Mouse (Mus musculus) monocyte, adult 59 days (primary cell): ENCODE data around the gene Lefty1. TPM values are rescaled to one million over a fixed set of nuclear protein-coding genes. Genes with fewer than 3 reads are reported as not detected.

Experiments
- total RNA-seq, 2 experiments: library from RNA; stranded (reverse); gene quantifications; one replicate each; pipeline ENCODE4 v1.2.4; 2023

Lefty1 gene
- total RNA-seq, result 1 to 10 TPM in 1 of 2 experiments, under 1 TPM in 1; 0.79 to 1.1 TPM

DNA sequence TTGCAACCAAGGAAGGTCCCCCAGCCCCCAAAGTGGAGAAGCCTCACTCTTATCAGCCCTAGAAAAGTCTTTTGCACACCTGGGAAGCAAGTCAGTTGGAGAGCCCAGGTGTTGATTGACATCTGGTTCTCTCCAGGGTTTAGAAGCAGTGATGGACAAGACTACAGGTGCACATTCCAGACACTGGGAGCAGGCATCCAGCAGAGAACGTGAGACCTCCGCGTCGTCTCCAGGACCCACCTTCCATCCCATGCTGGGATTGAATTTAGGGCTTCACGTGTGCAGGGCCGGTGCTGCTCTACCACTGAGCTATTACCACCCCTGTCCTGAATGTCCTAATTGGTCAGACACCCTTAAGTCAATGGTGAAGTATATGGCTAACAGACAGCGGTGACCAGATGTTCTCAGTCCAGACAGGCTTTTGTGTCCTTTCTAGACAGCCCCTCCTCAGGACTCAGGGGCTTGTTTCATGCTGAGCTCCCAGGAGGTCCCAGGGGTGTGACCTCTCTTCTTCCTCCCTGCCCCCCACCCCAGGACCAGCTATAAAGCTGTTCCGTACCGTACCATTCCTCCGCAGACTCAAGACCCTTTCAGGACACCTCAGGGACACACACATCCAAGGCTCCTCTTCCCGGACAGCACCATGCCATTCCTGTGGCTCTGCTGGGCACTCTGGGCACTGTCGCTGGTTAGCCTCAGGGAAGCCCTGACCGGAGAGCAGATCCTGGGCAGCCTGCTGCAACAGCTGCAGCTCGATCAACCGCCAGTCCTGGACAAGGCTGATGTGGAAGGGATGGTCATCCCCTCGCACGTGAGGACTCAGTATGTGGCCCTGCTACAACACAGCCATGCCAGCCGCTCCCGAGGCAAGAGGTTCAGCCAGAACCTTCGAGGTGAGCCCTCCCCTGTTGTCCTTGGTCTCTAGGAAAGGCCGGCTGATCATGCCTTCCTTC is at the start of gene Lefty1:
TSS of gene Lefty1 (plus strand) at position 556 of the 953 bp plus-strand sequence.

GRCm38 (mm10) chr1:180892808-180893207 is 42.0 kb upstream of the Lefty1 start, which contains the start of gene Lefty2:
Lefty2 (plus strand) TSS chr1:180893108.

GRCm38 (mm10) chr1:180904039-180904814 is 30.6 kb upstream of the Lefty1 start, which contains the start of gene Pycr2:
Pycr2 (plus strand) TSS chr1:180904293.

GRCm38 (mm10) chr1:180942166-180943031 is 7.6 kb downstream of the Lefty1 start, which contains the start of gene Tmem63a:
Tmem63a (plus strand) TSS chr1:180942344.

Other genes with a start within 250 kb of the Lefty1 start
- not detected for gene Mixl1, start 238.0 kb upstream of the Lefty1 start, total RNA-seq
- 10 to 100 TPM; 40.8 to 42.4 TPM for gene Acbd3, start 209.0 kb upstream of the Lefty1 start, total RNA-seq
- 1,000 to 10,000 TPM; 1,677 to 1,772 TPM for gene H3f3a, start 121.1 kb upstream of the Lefty1 start, total RNA-seq
- 10 to 100 TPM; 60.1 to 61.2 TPM for gene Sde2, start 83.9 kb upstream of the Lefty1 start, total RNA-seq
- not detected for gene Lefty2, start 41.9 kb upstream of the Lefty1 start, total RNA-seq
- 10 to 100 TPM; 17.2 to 18.5 TPM for gene Pycr2, start 30.7 kb upstream of the Lefty1 start, total RNA-seq
- gene Tmem63a, start 7.3 kb downstream of the Lefty1 start, total RNA-seq, result 10 to 100 TPM; 35.2 to 39.9 TPM
- 10 to 100 TPM; 22.5 to 26.0 TPM for gene Ephx1, start 85.9 kb downstream of the Lefty1 start, total RNA-seq
- gene 9130409I23Rik, start 116.2 kb downstream of the Lefty1 start, total RNA-seq, result not detected
- 10 to 100 TPM; 15.7 to 17.6 TPM for gene Nvl, start 209.2 kb downstream of the Lefty1 start, total RNA-seq
- 10 to 100 TPM; 39.0 to 42.5 TPM for gene Cnih4, start 209.7 kb downstream of the Lefty1 start, total RNA-seq